Mouse (Mus musculus) kidney, adult 2 months (tissue): ENCODE results near the gene Pecam1.

Source experiments
- CTCF ChIP-seq: fragments of 200-500 bp; conservative IDR thresholded peaks from 2 replicates; pipeline ENCODE4 v1.5.1; 2011; ENCODE audit warnings: low read depth, mild to moderate bottlenecking, control low read depth, low read length, moderate library complexity, mixed read lengths; ENCODE audit not compliant: insufficient read depth, insufficient read length
- POLR2A ChIP-seq: fragments of 200-500 bp; IDR thresholded peaks from one replicate; pipeline ENCODE4 v1.6.1; 2011; ENCODE audit warnings: low read depth, low read length, control low read depth

- TF ChIP-seq POLR2A (no peak), CTCF (no peak)
Measured at GRCm38 (mm10) chr11:106622056-106622455, 128.4 kb downstream of the Pecam1 start.
